Mouse (Mus musculus) heart, embryonic 13.5 days (tissue): ENCODE measurements around the gene Myh8. TPM values are rescaled to one million over a fixed set of nuclear protein-coding genes. Genes with fewer than 3 reads are reported as not detected.

ENCODE experiments used
- ATAC-seq: fragments of 200-750 bp; cut with Nextera tagmentation; 2 replicates; pipeline ENCODE4 v1.8.0; 2017; ENCODE audit warnings: moderate TSS enrichment; ENCODE audit not compliant: insufficient number of reproducible peaks, low FRiP score, low TSS enrichment; ENCODE audit errors: extremely low read depth
- H3K27ac ChIP-seq: fragments of 300-500 bp; sonication (generic); replicated peaks from 2 replicates; pipeline ENCODE4 v1.5.1; 2015; ENCODE audit warnings: moderate library complexity, mild to moderate bottlenecking, inconsistent platforms
- H3K27me3 ChIP-seq: fragments of 300-500 bp; sonication (generic); replicated peaks from 2 replicates; pipeline ENCODE4 v1.6.1; 2015; ENCODE audit warnings: mild to moderate bottlenecking, inconsistent platforms
- H3K36me3 ChIP-seq: fragments of 300-500 bp; sonication (generic); 2 replicates; pipeline ENCODE4 v1.6.1; 2015; ENCODE audit warnings: mild to moderate bottlenecking, inconsistent platforms
- H3K4me1 ChIP-seq: fragments of 300-500 bp; sonication (generic); 2 replicates; pipeline ENCODE4 v1.6.1; 2015; ENCODE audit warnings: inconsistent platforms
- H3K4me2 ChIP-seq: fragments of 300-500 bp; sonication (generic); 2 replicates; pipeline ENCODE4 v1.6.1; 2015; ENCODE audit warnings: inconsistent platforms, mild to moderate bottlenecking, moderate library complexity
- H3K4me3 ChIP-seq: fragments of 300-500 bp; sonication (generic); 2 replicates; pipeline ENCODE4 v1.5.1; 2015; ENCODE audit warnings: moderate library complexity, mild to moderate bottlenecking, inconsistent platforms
- H3K9ac ChIP-seq: fragments of 300-500 bp; sonication (generic); 2 replicates; pipeline ENCODE4 v1.6.1; 2015; ENCODE audit warnings: inconsistent platforms, mild to moderate bottlenecking, moderate library complexity
- H3K9me3 ChIP-seq: fragments of 300-500 bp; sonication (generic); 2 replicates; pipeline ENCODE4 v1.6.1; 2016; ENCODE audit warnings: inconsistent platforms
- WGBS: fragments of 180-500 bp; shearing (Covaris S2); methylation state at CpG from one replicate; pipeline ENCODE4 v1.1.7; 2015; ENCODE audit warnings: mixed read lengths; 5-methylcytosine and 5-hydroxymethylcytosine counted together
- polyA plus RNA-seq: library from polyadenylated mRNA; unstranded; fragments of >200 nt; fragmentation: Nextera tagmentation; extraction: Ambion mirVana; gene quantifications from 2 replicates; pipeline ENCODE4 v1.2.1, GENCODE M21; 2015

The Myh8 gene
- polyA plus RNA-seq = 0.47 and 0.55 TPM in 2 replicates

GRCm38 (mm10) chr11:67276601-67277174 lies at the start of gene Myh8:
TSS of gene Myh8 (plus strand) at chr11:67277124.
- Histone ChIP-seq H3K9ac (no peak within 1 kb of the TSS), H3K36me3 (no peaks in the 10 kb centered on the region), H3K27me3 (no peaks in the 10 kb centered on the region), H3K27ac (no peak within 1 kb of the TSS), H3K4me2 (no peak within 1 kb of the TSS), H3K4me1 (peaks cover 7% of the 10 kb centered on the region; the same call in 1 of the 2 replicates), H3K9me3 (no peaks in the 10 kb centered on the region), H3K4me3 (no peak within 1 kb of the TSS)
- ATAC-seq = no peak
- 70% methylated on average over 10 of the region's 10 CpGs for WGBS

- no peaks in the 10 kb centered on the region for H3K4me1 ChIP-seq
- H3K9me3 ChIP-seq = no peaks in the 10 kb centered on the region
- no peaks in the 10 kb centered on the region for H3K36me3 ChIP-seq
- no peak overlapping the region for H3K27ac ChIP-seq
- H3K4me3 ChIP-seq = no peak overlapping the region
- ATAC-seq = no peak
- no peaks in the 10 kb centered on the region for H3K27me3 ChIP-seq
- WGBS = 69% methylated on average over 3 of the region's 3 CpGs
- H3K4me2 ChIP-seq = no peak overlapping the region
- no peak overlapping the region for H3K9ac ChIP-seq
Measured at GRCm38 (mm10) chr11:67228731-67229130, 48.2 kb upstream of the Myh8 start.

DNA sequence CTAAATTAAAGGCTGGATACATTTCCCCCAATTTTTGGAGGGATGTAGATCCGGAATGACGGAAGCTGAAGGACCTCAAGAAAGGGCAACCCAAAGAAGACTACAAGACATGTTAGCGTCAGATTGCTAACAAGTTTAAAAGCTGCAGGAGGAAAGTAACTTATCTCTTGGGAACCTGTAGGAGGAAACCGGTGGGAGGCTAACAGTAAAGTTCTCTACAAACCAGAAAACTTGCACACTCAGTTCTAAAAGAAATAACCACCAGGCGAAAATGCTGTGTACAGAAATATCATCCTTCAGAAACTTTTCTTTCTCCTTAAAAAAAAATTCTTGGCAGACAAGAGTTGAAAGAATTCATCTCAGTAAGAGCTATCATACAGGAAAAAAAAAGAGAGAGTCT lies 47.8 kb upstream of the Myh8 start:
- no peak for ATAC-seq
- Histone ChIP-seq H3K4me1 (no peaks in the 10 kb centered on the region), H3K27ac (no peak overlapping the region), H3K4me2 (no peak overlapping the region), H3K27me3 (no peaks in the 10 kb centered on the region), H3K4me3 (no peak overlapping the region), H3K9me3 (no peaks in the 10 kb centered on the region), H3K9ac (no peak overlapping the region), H3K36me3 (no peaks in the 10 kb centered on the region)
- WGBS = 55% methylated on average over 5 of the region's 5 CpGs

- no peak overlapping the region for H3K27ac ChIP-seq
- ATAC-seq = no peak
- H3K4me3 ChIP-seq = no peak overlapping the region
- no peak overlapping the region for H3K9ac ChIP-seq
- no peaks in the 10 kb centered on the region for H3K27me3 ChIP-seq
- no peaks in the 10 kb centered on the region for H3K36me3 ChIP-seq
- H3K4me2 ChIP-seq = no peak overlapping the region
- no peaks in the 10 kb centered on the region for H3K9me3 ChIP-seq
- 75% methylated on average over 2 of the region's 2 CpGs for WGBS
- H3K4me1 ChIP-seq = no peaks in the 10 kb centered on the region
Measured at GRCm38 (mm10) chr11:67229946-67230345, 47.0 kb upstream of the Myh8 start.

GRCm38 (mm10) chr11:67235639-67236358 lies 41.1 kb upstream of the Myh8 start:
- H3K4me1 ChIP-seq = no peaks in the 10 kb centered on the region
- H3K4me2 ChIP-seq = no peak overlapping the region
- no peaks in the 10 kb centered on the region for H3K9me3 ChIP-seq
- H3K36me3 ChIP-seq = no peaks in the 10 kb centered on the region
- H3K27me3 ChIP-seq = no peaks in the 10 kb centered on the region
- H3K27ac ChIP-seq = no peak overlapping the region
- no peak overlapping the region for H3K4me3 ChIP-seq
- ATAC-seq = no peak
- H3K9ac ChIP-seq = no peak overlapping the region
- 56% methylated on average over 5 of the region's 5 CpGs for WGBS

GRCm38 (mm10) chr11:67236799-67237198 lies 40.1 kb upstream of the Myh8 start:
- no peaks in the 10 kb centered on the region for H3K4me1 ChIP-seq
- 79% methylated on average over 9 of the region's 9 CpGs for WGBS
- H3K9me3 ChIP-seq = no peaks in the 10 kb centered on the region
- H3K4me2 ChIP-seq = no peak overlapping the region
- no peak overlapping the region for H3K9ac ChIP-seq
- H3K27ac ChIP-seq = no peak overlapping the region
- H3K27me3 ChIP-seq = no peaks in the 10 kb centered on the region
- no peak overlapping the region for H3K4me3 ChIP-seq
- no peak for ATAC-seq
- H3K36me3 ChIP-seq = no peaks in the 10 kb centered on the region

- no peaks in the 10 kb centered on the region for H3K36me3 ChIP-seq
- H3K27ac ChIP-seq = no peak within 1 kb of the TSS
- no peak within 1 kb of the TSS for H3K4me3 ChIP-seq
- no peaks in the 10 kb centered on the region for H3K9me3 ChIP-seq
- no peak within 1 kb of the TSS for H3K9ac ChIP-seq
- WGBS = 75% methylated on average over 5 of the region's 5 CpGs
- H3K4me2 ChIP-seq = no peak within 1 kb of the TSS
- no peaks in the 10 kb centered on the region for H3K4me1 ChIP-seq
- H3K27me3 ChIP-seq = no peaks in the 10 kb centered on the region
- ATAC-seq = no peak
Measured at GRCm38 (mm10) chr11:67237481-67238079, 39.3 kb upstream of the Myh8 start, which contains the start of gene Myh4. TSS of gene Myh4 (plus strand) at chr11:67238029.

- H3K9ac ChIP-seq = no peak overlapping the region
- no peaks in the 10 kb centered on the region for H3K27me3 ChIP-seq
- no peak overlapping the region for H3K4me2 ChIP-seq
- no peak overlapping the region for H3K4me3 ChIP-seq
- no peaks in the 10 kb centered on the region for H3K4me1 ChIP-seq
- 74% methylated on average over 6 of the region's 6 CpGs for WGBS
- ATAC-seq = no peak
- no peak overlapping the region for H3K27ac ChIP-seq
- no peaks in the 10 kb centered on the region for H3K36me3 ChIP-seq
- H3K9me3 ChIP-seq = no peaks in the 10 kb centered on the region
Measured at GRCm38 (mm10) chr11:67241051-67241450, 35.9 kb upstream of the Myh8 start.

- no peak for ATAC-seq
- no peak overlapping the region for H3K9ac ChIP-seq
- WGBS = 74% methylated on average over 4 of the region's 4 CpGs
- no peaks in the 10 kb centered on the region for H3K9me3 ChIP-seq
- no peak overlapping the region for H3K4me2 ChIP-seq
- no peaks in the 10 kb centered on the region for H3K36me3 ChIP-seq
- no peaks in the 10 kb centered on the region for H3K4me1 ChIP-seq
- peaks cover 5% of the 10 kb centered on the region; the same call in 1 of the 2 replicates for H3K27me3 ChIP-seq
- H3K27ac ChIP-seq = no peak overlapping the region
- H3K4me3 ChIP-seq = no peak overlapping the region
Measured at GRCm38 (mm10) chr11:67253691-67254090, 23.2 kb upstream of the Myh8 start.

GRCm38 (mm10) chr11:67257048-67257447 lies 19.9 kb upstream of the Myh8 start:
- peaks cover 5% of the 10 kb centered on the region; the same call in 1 of the 2 replicates for H3K27me3 ChIP-seq
- 77% methylated on average over 7 of the region's 7 CpGs for WGBS
- ATAC-seq = no peak

DNA sequence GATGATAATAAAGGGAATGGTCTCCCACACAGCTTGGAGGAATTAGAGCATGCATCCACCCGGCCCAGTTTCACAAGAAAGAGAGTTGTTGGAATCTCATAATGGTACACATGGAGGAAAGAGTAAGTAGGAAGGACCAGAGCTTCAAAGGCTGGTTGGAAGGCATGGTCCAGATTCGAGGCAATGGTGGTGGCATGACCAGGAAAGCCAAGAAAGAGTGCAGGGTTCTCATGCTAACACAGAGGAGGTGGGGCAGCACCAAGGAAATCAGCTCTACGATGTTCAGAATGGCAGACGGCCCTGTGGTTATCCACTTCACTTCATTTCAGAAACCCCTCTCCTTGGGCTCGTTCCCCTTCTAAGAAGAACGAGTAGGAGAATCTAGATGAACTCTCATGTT lies 16.0 kb upstream of the Myh8 start:
- no peak overlapping the region for H3K4me2 ChIP-seq
- no peak overlapping the region for H3K9ac ChIP-seq
- H3K4me3 ChIP-seq = no peak overlapping the region
- no peak overlapping the region for H3K27ac ChIP-seq
- ATAC-seq = no peak
- H3K36me3 ChIP-seq = no peaks in the 10 kb centered on the region
- no peaks in the 10 kb centered on the region for H3K27me3 ChIP-seq
- H3K9me3 ChIP-seq = no peaks in the 10 kb centered on the region
- WGBS = 65% methylated on average over 6 of the region's 6 CpGs
- H3K4me1 ChIP-seq = no peaks in the 10 kb centered on the region

More at GRCm38 (mm10) chr11:67257048-67257447, 19.9 kb upstream of the Myh8 start:
- Histone ChIP-seq H3K4me3 (no peak overlapping the region), H3K9me3 (no peaks in the 10 kb centered on the region), H3K36me3 (no peaks in the 10 kb centered on the region), H3K27ac (no peak overlapping the region), H3K9ac (no peak overlapping the region), H3K4me2 (no peak overlapping the region), H3K4me1 (no peaks in the 10 kb centered on the region)
